Mouse (Mus musculus): Measurements from ENCODE around the gene Dhcr7. TPM values are rescaled to one million over a fixed set of nuclear protein-coding genes. Genes with fewer than 3 reads are reported as not detected.

Gene Dhcr7
- polyA plus RNA-seq, 1 experiment = 27.8 TPM

- Histone ChIP-seq H3K4me3 (ENCODE audit: insufficient read depth, poor library complexity, severe bottlenecking) (no peak overlapping the region), H3ac (ENCODE audit: control insufficient read depth, insufficient read length, low read depth) (no peak overlapping the region), H3K79me3 (ENCODE audit: low read depth) (peaks cover 8% of the 10 kb centered on the region), H3K36me3 (ENCODE audit: control insufficient read depth, insufficient read depth) (peaks cover 31% of the 10 kb centered on the region), H3K27me3 (ENCODE audit: control insufficient read depth, insufficient read depth, insufficient read length) (no peaks in the 10 kb centered on the region), H3K79me2 (ENCODE audit: control insufficient read depth, insufficient read depth) (peaks cover 27% of the 10 kb centered on the region)
- TF ChIP-seq FOSL1 (IDR thresholded peaks at IDR 0.05; ENCODE audit: insufficient read depth, low read length, poor library complexity, severe bottlenecking) = no peak
- no peak for TF ChIP-seq CEBPB (IDR thresholded peaks at IDR 0.05; ENCODE audit: low read depth)
- no peak for TF ChIP-seq CTCF (IDR thresholded peaks at IDR 0.05; ENCODE audit: control insufficient read depth, insufficient read depth, insufficient read length)
- TF ChIP-seq MYOD1 (IDR thresholded peaks at IDR 0.05; ENCODE audit: control insufficient read depth, insufficient read length, low read depth) = no peak
- no peak for TF ChIP-seq MAX (IDR thresholded peaks at IDR 0.05)
- no peak for TF ChIP-seq MYOG (IDR thresholded peaks at IDR 0.05; ENCODE audit: control insufficient read depth, extremely low read depth, insufficient read length)
These were observed 12.0 kb downstream of the Dhcr7 start for GRCm38 (mm10) chr7:143834972-143835371.

GRCm38 (mm10) chr7:143837705-143838358 is 14.9 kb downstream of the Dhcr7 start:
- H3K27me3 ChIP-seq (ENCODE audit: control insufficient read depth, insufficient read depth, insufficient read length) = no peaks in the 10 kb centered on the region
- H3K36me3 ChIP-seq (ENCODE audit: control insufficient read depth, insufficient read depth) = peaks cover 46% of the 10 kb centered on the region
- peaks cover 3% of the 10 kb centered on the region for H3K79me3 ChIP-seq (ENCODE audit: low read depth)
- TF ChIP-seq CTCF (IDR thresholded peaks at IDR 0.05; ENCODE audit: control insufficient read depth, insufficient read depth, insufficient read length) = no peak
- TF ChIP-seq USF1 (IDR thresholded peaks at IDR 0.05; ENCODE audit: low read depth) = no peak
- TF ChIP-seq MYOD1 (IDR thresholded peaks at IDR 0.05; ENCODE audit: control insufficient read depth, insufficient read length, low read depth) = no peak
- TF ChIP-seq CEBPB (IDR thresholded peaks at IDR 0.05; ENCODE audit: low read depth) = no peak
- no peak for TF ChIP-seq MYOG (IDR thresholded peaks at IDR 0.05; ENCODE audit: control insufficient read depth, extremely low read depth, insufficient read length)
- TF ChIP-seq MAX (IDR thresholded peaks at IDR 0.05) = no peak
- no peak for TF ChIP-seq FOSL1 (IDR thresholded peaks at IDR 0.05; ENCODE audit: insufficient read depth, low read length, poor library complexity, severe bottlenecking)
- H3K79me2 ChIP-seq (ENCODE audit: control insufficient read depth, insufficient read depth) = peaks cover under 1% of the 10 kb centered on the region
- H3K4me3 ChIP-seq (ENCODE audit: insufficient read depth, poor library complexity, severe bottlenecking) = no peak overlapping the region
- no peak overlapping the region for H3ac ChIP-seq (ENCODE audit: control insufficient read depth, insufficient read length, low read depth)

- peaks cover 63% of the 10 kb centered on the region for H3K36me3 ChIP-seq (ENCODE audit: control insufficient read depth, insufficient read depth)
- TF ChIP-seq CEBPB (IDR thresholded peaks at IDR 0.05; ENCODE audit: low read depth) (no peak), MYOD1 (IDR thresholded peaks at IDR 0.05; ENCODE audit: control insufficient read depth, insufficient read length, low read depth) (no peak), CTCF (IDR thresholded peaks at IDR 0.05; ENCODE audit: control insufficient read depth, insufficient read depth, insufficient read length) (no peak), FOSL1 (IDR thresholded peaks at IDR 0.05; ENCODE audit: insufficient read depth, low read length, poor library complexity, severe bottlenecking) (no peak), MYOG (IDR thresholded peaks at IDR 0.05; ENCODE audit: control insufficient read depth, extremely low read depth, insufficient read length) (no peak), USF1 (IDR thresholded peaks at IDR 0.05; ENCODE audit: low read depth) (no peak), MAX (IDR thresholded peaks at IDR 0.05) (no peak)
- H3ac ChIP-seq (ENCODE audit: control insufficient read depth, insufficient read length, low read depth) = no peak overlapping the region
- no peaks in the 10 kb centered on the region for H3K79me3 ChIP-seq (ENCODE audit: low read depth)
- no peak overlapping the region for H3K4me3 ChIP-seq (ENCODE audit: insufficient read depth, poor library complexity, severe bottlenecking)
- H3K79me2 ChIP-seq (ENCODE audit: control insufficient read depth, insufficient read depth) = no peaks in the 10 kb centered on the region
- no peaks in the 10 kb centered on the region for H3K27me3 ChIP-seq (ENCODE audit: control insufficient read depth, insufficient read depth, insufficient read length)
These were observed 17.2 kb downstream of the Dhcr7 start for GRCm38 (mm10) chr7:143840121-143840520.

- Histone ChIP-seq H3K79me3 (ENCODE audit: low read depth) (no peaks in the 10 kb centered on the region), H3K79me2 (ENCODE audit: control insufficient read depth, insufficient read depth) (no peaks in the 10 kb centered on the region), H3K27me3 (ENCODE audit: control insufficient read depth, insufficient read depth, insufficient read length) (no peaks in the 10 kb centered on the region), H3K4me3 (ENCODE audit: insufficient read depth, poor library complexity, severe bottlenecking) (no peak overlapping the region), H3ac (ENCODE audit: control insufficient read depth, insufficient read length, low read depth) (no peak overlapping the region), H3K36me3 (ENCODE audit: control insufficient read depth, insufficient read depth) (peaks cover 65% of the 10 kb centered on the region)
- TF ChIP-seq CEBPB (IDR thresholded peaks at IDR 0.05; ENCODE audit: low read depth) = no peak
- no peak for TF ChIP-seq MYOG (IDR thresholded peaks at IDR 0.05; ENCODE audit: control insufficient read depth, extremely low read depth, insufficient read length)
- TF ChIP-seq FOSL1 (IDR thresholded peaks at IDR 0.05; ENCODE audit: insufficient read depth, low read length, poor library complexity, severe bottlenecking) = no peak
- TF ChIP-seq USF1 (IDR thresholded peaks at IDR 0.05; ENCODE audit: low read depth) = no peak
- TF ChIP-seq MAX (IDR thresholded peaks at IDR 0.05) = no peak
- TF ChIP-seq MYOD1 (IDR thresholded peaks at IDR 0.05; ENCODE audit: control insufficient read depth, insufficient read length, low read depth) = no peak
- no peak for TF ChIP-seq CTCF (IDR thresholded peaks at IDR 0.05; ENCODE audit: control insufficient read depth, insufficient read depth, insufficient read length)
These were observed 18.4 kb downstream of the Dhcr7 start for GRCm38 (mm10) chr7:143841301-143841700.

- Histone ChIP-seq H3K4me3 (ENCODE audit: insufficient read depth, poor library complexity, severe bottlenecking) (no peak overlapping the region), H3K36me3 (ENCODE audit: control insufficient read depth, insufficient read depth) (peaks cover 22% of the 10 kb centered on the region), H3K79me3 (ENCODE audit: low read depth) (no peaks in the 10 kb centered on the region), H3K79me2 (ENCODE audit: control insufficient read depth, insufficient read depth) (no peaks in the 10 kb centered on the region), H3ac (ENCODE audit: control insufficient read depth, insufficient read length, low read depth) (no peak overlapping the region), H3K27me3 (ENCODE audit: control insufficient read depth, insufficient read depth, insufficient read length) (no peaks in the 10 kb centered on the region)
- TF ChIP-seq FOSL1 (IDR thresholded peaks at IDR 0.05; ENCODE audit: insufficient read depth, low read length, poor library complexity, severe bottlenecking) (no peak), MAX (IDR thresholded peaks at IDR 0.05) (no peak), MYOG (IDR thresholded peaks at IDR 0.05; ENCODE audit: control insufficient read depth, extremely low read depth, insufficient read length) (no peak), CTCF (IDR thresholded peaks at IDR 0.05; ENCODE audit: control insufficient read depth, insufficient read depth, insufficient read length) (no peak), USF1 (IDR thresholded peaks at IDR 0.05; ENCODE audit: low read depth) (no peak), MYOD1 (IDR thresholded peaks at IDR 0.05; ENCODE audit: control insufficient read depth, insufficient read length, low read depth) (no peak), CEBPB (IDR thresholded peaks at IDR 0.05; ENCODE audit: low read depth) (no peak)
These were observed 25.3 kb downstream of the Dhcr7 start for GRCm38 (mm10) chr7:143848127-143848767.

Measured in C2C12 (cell line).